Mouse (Mus musculus): ENCODE measurements around the gene Tsks.

Tsks gene

DNA sequence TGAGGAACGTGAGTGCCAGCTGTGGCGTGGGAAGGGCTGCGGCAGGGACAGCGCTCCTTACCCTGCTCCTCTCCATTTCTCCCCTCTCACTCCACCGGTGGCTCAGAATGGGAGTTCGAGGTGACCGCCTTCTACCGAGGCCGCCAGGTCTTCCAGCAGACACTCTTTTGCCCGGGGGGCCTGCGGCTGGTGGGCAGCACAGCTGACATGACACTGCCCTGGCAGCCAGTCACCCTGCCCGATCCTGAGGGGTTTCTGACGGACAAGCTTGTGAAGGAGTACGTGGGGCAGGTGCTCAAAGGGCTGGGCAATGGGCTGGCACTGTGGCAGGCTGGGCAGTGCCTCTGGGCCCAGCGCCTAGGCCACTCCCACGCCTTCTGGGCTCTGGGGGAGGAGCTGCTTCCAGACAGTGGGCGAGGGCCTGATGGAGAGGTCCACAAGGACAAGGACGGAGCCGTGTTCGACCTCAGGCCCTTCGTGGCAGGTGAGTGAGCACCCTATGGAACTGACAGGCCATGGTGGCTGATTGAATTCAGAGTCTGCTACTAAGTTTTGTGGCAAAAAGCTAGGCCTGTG lies 57.6 kb downstream of the Tsks start:
- peaks cover 69% of the 10 kb centered on the region for H3K4me1 ChIP-seq (replicated peaks; ENCODE audit: low read depth, low read length)

DNA sequence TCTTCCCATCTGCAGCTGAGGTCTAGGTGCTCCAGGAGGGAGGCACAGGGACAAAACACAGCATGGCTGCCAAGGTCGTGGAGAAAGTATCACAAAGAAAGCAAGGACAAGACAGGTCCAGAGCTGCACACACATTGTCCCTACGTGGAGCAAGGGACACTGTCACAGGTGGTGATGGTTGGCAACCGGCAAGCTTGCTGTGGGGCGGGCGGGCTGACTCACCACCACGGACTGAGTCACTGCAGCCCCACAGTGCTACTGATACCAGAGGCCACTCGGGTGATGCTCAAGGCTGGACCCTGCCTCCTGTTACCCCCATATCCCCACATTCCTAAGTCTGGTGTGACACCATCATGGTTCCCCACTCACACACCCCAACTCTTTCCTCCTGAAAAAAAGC lies 59.4 kb downstream of the Tsks start:
- TF ChIP-seq NANOG (IDR thresholded peaks at IDR 0.05; ENCODE audit: borderline replicate concordance, low read length): no peak
- TF ChIP-seq CTCF (conservative IDR thresholded peaks at IDR 0.05; ENCODE audit: low read length): no peak
- H3K9me3 ChIP-seq (ENCODE audit: low read length): no peaks in the 10 kb centered on the region
- H3K36me3 ChIP-seq (ENCODE audit: insufficient read depth, low read length): peaks cover 80% of the 10 kb centered on the region
- no peaks in the 10 kb centered on the region for H3K27me3 ChIP-seq (ENCODE audit: insufficient read depth, low read length)
- H3K4me3 ChIP-seq (replicated peaks; ENCODE audit: low read length): no peak overlapping the region
- H3K4me1 ChIP-seq (replicated peaks; ENCODE audit: low read depth, low read length): peaks cover 74% of the 10 kb centered on the region

More for the DNA sequence above, 57.6 kb downstream of the Tsks start:
- H3K36me3 ChIP-seq (ENCODE audit: insufficient read depth, low read length): peaks cover 69% of the 10 kb centered on the region
- H3K4me3 ChIP-seq (replicated peaks; ENCODE audit: low read length): peak overlapping the region; percentile 20; the same call in 1 of the 2 replicates
- no peak for TF ChIP-seq POU5F1 (IDR thresholded peaks at IDR 0.05; ENCODE audit: borderline replicate concordance, low read length)
- no peak for TF ChIP-seq CTCF (conservative IDR thresholded peaks at IDR 0.05; ENCODE audit: low read length)
- no peak for TF ChIP-seq NANOG (IDR thresholded peaks at IDR 0.05; ENCODE audit: borderline replicate concordance, low read length)
- no peaks in the 10 kb centered on the region for H3K27me3 ChIP-seq (ENCODE audit: insufficient read depth, low read length)
- H3K9me3 ChIP-seq (ENCODE audit: low read length): no peaks in the 10 kb centered on the region

GRCm38 (mm10) chr7:45004546-45004945 lies 61.5 kb downstream of the Tsks start:
- H3K36me3 ChIP-seq (ENCODE audit: insufficient read depth, low read length): peaks cover 98% of the 10 kb centered on the region
- H3K27me3 ChIP-seq (ENCODE audit: insufficient read depth, low read length): peaks cover 3% of the 10 kb centered on the region; the same call in 1 of the 2 replicates
- no peaks in the 10 kb centered on the region for H3K9me3 ChIP-seq (ENCODE audit: low read length)
- peaks cover 79% of the 10 kb centered on the region for H3K4me1 ChIP-seq (replicated peaks; ENCODE audit: low read depth, low read length)
- TF ChIP-seq POU5F1 (IDR thresholded peaks at IDR 0.05; ENCODE audit: borderline replicate concordance, low read length): no peak
- no peak for TF ChIP-seq NANOG (IDR thresholded peaks at IDR 0.05; ENCODE audit: borderline replicate concordance, low read length)
- no peak for TF ChIP-seq CTCF (conservative IDR thresholded peaks at IDR 0.05; ENCODE audit: low read length)
- H3K4me3 ChIP-seq (replicated peaks; ENCODE audit: low read length): no peak overlapping the region

DNA sequence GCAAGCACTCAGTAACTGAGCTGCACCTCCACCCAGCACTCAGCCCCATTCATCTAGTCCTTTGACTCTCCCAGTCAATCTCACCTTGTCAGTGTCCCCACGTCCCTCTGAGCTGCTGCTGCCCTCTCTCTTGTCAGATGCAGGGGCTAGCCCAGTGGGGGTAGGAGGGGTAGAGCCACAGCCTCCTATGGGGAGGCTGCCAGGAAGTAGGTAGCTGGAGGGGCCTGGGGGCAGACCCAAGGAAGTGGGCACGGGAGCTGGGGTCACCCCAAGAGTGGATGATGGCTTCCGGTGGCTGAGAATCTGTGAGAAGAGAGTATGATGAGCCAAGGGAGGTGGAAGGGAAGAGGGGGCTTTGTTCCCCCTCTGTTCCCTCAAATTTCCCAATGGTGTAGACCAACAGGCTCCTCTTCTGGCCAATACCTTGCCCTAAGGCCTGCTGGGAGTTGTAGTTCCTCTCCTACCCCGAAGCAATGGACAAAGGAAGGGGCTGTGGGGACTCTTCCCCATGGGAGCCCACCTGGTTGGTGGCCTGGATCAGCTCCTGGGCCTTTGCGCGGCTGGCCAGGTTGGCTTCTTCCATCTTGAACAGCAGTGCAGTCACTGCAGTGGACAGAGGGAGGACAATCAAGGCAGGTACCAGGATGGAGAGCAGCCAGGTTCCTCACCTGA lies 62.5 kb downstream of the Tsks start:
- H3K4me3 ChIP-seq (replicated peaks; ENCODE audit: low read length): no peak overlapping the region
- H3K36me3 ChIP-seq (ENCODE audit: insufficient read depth, low read length): peaks cover 98% of the 10 kb centered on the region
- TF ChIP-seq CTCF (conservative IDR thresholded peaks at IDR 0.05; ENCODE audit: low read length): no peak
- no peak for TF ChIP-seq NANOG (IDR thresholded peaks at IDR 0.05; ENCODE audit: borderline replicate concordance, low read length)
- no peak for TF ChIP-seq POU5F1 (IDR thresholded peaks at IDR 0.05; ENCODE audit: borderline replicate concordance, low read length)
- no peaks in the 10 kb centered on the region for H3K9me3 ChIP-seq (ENCODE audit: low read length)
- H3K27me3 ChIP-seq (ENCODE audit: insufficient read depth, low read length): peaks cover 3% of the 10 kb centered on the region; the same call in 1 of the 2 replicates
- peaks cover 75% of the 10 kb centered on the region for H3K4me1 ChIP-seq (replicated peaks; ENCODE audit: low read depth, low read length)

GRCm38 (mm10) chr7:45006503-45006902 lies 63.5 kb downstream of the Tsks start:
- Histone ChIP-seq H3K4me3 (replicated peaks; ENCODE audit: low read length) (no peak overlapping the region), H3K27me3 (ENCODE audit: insufficient read depth, low read length) (peaks cover 3% of the 10 kb centered on the region; the same call in 1 of the 2 replicates), H3K9me3 (ENCODE audit: low read length) (no peaks in the 10 kb centered on the region), H3K36me3 (ENCODE audit: insufficient read depth, low read length) (peaks cover 98% of the 10 kb centered on the region), H3K4me1 (replicated peaks; ENCODE audit: low read depth, low read length) (peaks cover 68% of the 10 kb centered on the region)
- TF ChIP-seq POU5F1 (IDR thresholded peaks at IDR 0.05; ENCODE audit: borderline replicate concordance, low read length): no peak
- no peak for TF ChIP-seq NANOG (IDR thresholded peaks at IDR 0.05; ENCODE audit: borderline replicate concordance, low read length)
- TF ChIP-seq CTCF (conservative IDR thresholded peaks at IDR 0.05; ENCODE audit: low read length): no peak

- Histone ChIP-seq H3K4me3 (replicated peaks; ENCODE audit: low read length) (peak overlapping the region; percentile 67), H3K27me3 (ENCODE audit: insufficient read depth, low read length) (peaks cover 3% of the 10 kb centered on the region; the same call in 1 of the 2 replicates), H3K9me3 (ENCODE audit: low read length) (no peaks in the 10 kb centered on the region), H3K36me3 (ENCODE audit: insufficient read depth, low read length) (peaks cover 98% of the 10 kb centered on the region), H3K4me1 (replicated peaks; ENCODE audit: low read depth, low read length) (peaks cover 66% of the 10 kb centered on the region)
- no peak for TF ChIP-seq NANOG (IDR thresholded peaks at IDR 0.05; ENCODE audit: borderline replicate concordance, low read length)
- TF ChIP-seq POU5F1 (IDR thresholded peaks at IDR 0.05; ENCODE audit: borderline replicate concordance, low read length): no peak
- no peak for TF ChIP-seq CTCF (conservative IDR thresholded peaks at IDR 0.05; ENCODE audit: low read length)
These were observed 64.1 kb downstream of the Tsks start for GRCm38 (mm10) chr7:45007141-45007540.

Measured in E14TG2a.4 (cell line).